Mouse (Mus musculus): ENCODE measurements around the gene Rprd1b. TPM values are rescaled to one million over a fixed set of nuclear protein-coding genes. Genes with fewer than 3 reads are reported as not detected.
A peak's percentile ranks its signal among the peaks of the same experiment; 100 is the strongest.

Rprd1b gene
- polyA plus RNA-seq, 1 experiment = 11.6 TPM

GRCm38 (mm10) chr2:158128461-158129130 is 100.3 kb downstream of the Rprd1b start:
- H3K4me2 ChIP-seq (ENCODE audit: low read depth) = no peak overlapping the region
- no peak overlapping the region for H3K4me3 ChIP-seq
- H3K27me3 ChIP-seq (ENCODE audit: control insufficient read depth, insufficient read depth, insufficient read length) = no peaks in the 10 kb centered on the region
- no peaks in the 10 kb centered on the region for H3K36me3 ChIP-seq (ENCODE audit: control insufficient read depth, insufficient read depth)
- TF ChIP-seq POLR2A (IDR thresholded peaks at IDR 0.05; ENCODE audit: insufficient read length, low read depth) (no peak), TCF3 (IDR thresholded peaks at IDR 0.05; ENCODE audit: insufficient read length, low read depth) (no peak), E2F4 (IDR thresholded peaks at IDR 0.05; ENCODE audit: insufficient read depth) (no peak)
- H3K79me2 ChIP-seq (ENCODE audit: control insufficient read depth, insufficient read depth) = no peaks in the 10 kb centered on the region
- no peak overlapping the region for H3ac ChIP-seq (ENCODE audit: control insufficient read depth, insufficient read length)

- Histone ChIP-seq H3K4me2 (ENCODE audit: low read depth) (no peak overlapping the region), H3ac (ENCODE audit: control insufficient read depth, insufficient read length) (no peak overlapping the region), H3K79me2 (ENCODE audit: control insufficient read depth, insufficient read depth) (no peaks in the 10 kb centered on the region), H3K36me3 (ENCODE audit: control insufficient read depth, insufficient read depth) (no peaks in the 10 kb centered on the region), H3K4me3 (no peak overlapping the region), H3K27me3 (ENCODE audit: control insufficient read depth, insufficient read depth, insufficient read length) (no peaks in the 10 kb centered on the region)
- no peak for TF ChIP-seq MYOD1 (IDR thresholded peaks at IDR 0.05; ENCODE audit: control insufficient read depth in 1 of 3, insufficient read length in 2 of 3, low read depth in 2 of 3)
- no peak for TF ChIP-seq MAX (IDR thresholded peaks at IDR 0.05; ENCODE audit: low read depth)
- TF ChIP-seq TCF3 (IDR thresholded peaks at IDR 0.05; ENCODE audit: insufficient read length, low read depth) = no peak
- TF ChIP-seq POLR2A (IDR thresholded peaks at IDR 0.05; ENCODE audit: insufficient read length, low read depth) = no peak
- no peak for TF ChIP-seq TCF12 (IDR thresholded peaks at IDR 0.05; ENCODE audit: insufficient read depth, poor library complexity, severe bottlenecking)
- no peak for TF ChIP-seq MYOG (IDR thresholded peaks at IDR 0.05; ENCODE audit: control insufficient read depth in 1 of 3, insufficient read depth in 1 of 3, insufficient read length in 2 of 3, low read depth in 2 of 3)
- no peak for TF ChIP-seq CEBPB (IDR thresholded peaks at IDR 0.05; ENCODE audit: insufficient read depth, poor library complexity, severe bottlenecking)
- no peak for TF ChIP-seq SRF (IDR thresholded peaks at IDR 0.05; ENCODE audit: control insufficient read depth, insufficient read length, low read depth)
- no peak for TF ChIP-seq E2F4 (IDR thresholded peaks at IDR 0.05; ENCODE audit: insufficient read depth)
- no peak for TF ChIP-seq REST (IDR thresholded peaks at IDR 0.05; ENCODE audit: insufficient read depth, insufficient read length)
- TF ChIP-seq USF1 (IDR thresholded peaks at IDR 0.05; ENCODE audit: low read depth) = no peak
- no peak for TF ChIP-seq POLR2AphosphoS2 (IDR thresholded peaks at IDR 0.05; ENCODE audit: insufficient read length, low read depth)
Measured at GRCm38 (mm10) chr2:158129291-158130002, 101.2 kb downstream of the Rprd1b start.

- no peak overlapping the region for H3ac ChIP-seq (ENCODE audit: control insufficient read depth, insufficient read length)
- H3K36me3 ChIP-seq (ENCODE audit: control insufficient read depth, insufficient read depth) = no peaks in the 10 kb centered on the region
- TF ChIP-seq E2F4 (IDR thresholded peaks at IDR 0.05; ENCODE audit: insufficient read depth) (no peak), POLR2A (IDR thresholded peaks at IDR 0.05; ENCODE audit: insufficient read length, low read depth) (no peak), USF1 (IDR thresholded peaks at IDR 0.05; ENCODE audit: low read depth) (peak; percentile 49)
- no peaks in the 10 kb centered on the region for H3K27me3 ChIP-seq (ENCODE audit: control insufficient read depth, insufficient read depth, insufficient read length)
- peak overlapping the region; percentile 27 for H3K4me2 ChIP-seq (ENCODE audit: low read depth)
- no peak overlapping the region for H3K4me3 ChIP-seq
- no peaks in the 10 kb centered on the region for H3K79me2 ChIP-seq (ENCODE audit: control insufficient read depth, insufficient read depth)
Measured at GRCm38 (mm10) chr2:158130391-158130986, 102.2 kb downstream of the Rprd1b start.

- TF ChIP-seq MAX (IDR thresholded peaks at IDR 0.05; ENCODE audit: low read depth) = no peak
- no peak for TF ChIP-seq USF1 (IDR thresholded peaks at IDR 0.05; ENCODE audit: low read depth)
- TF ChIP-seq POLR2A (IDR thresholded peaks at IDR 0.05; ENCODE audit: insufficient read length, low read depth) = no peak
- no peak for TF ChIP-seq CEBPB (IDR thresholded peaks at IDR 0.05; ENCODE audit: insufficient read depth, poor library complexity, severe bottlenecking)
- no peak for TF ChIP-seq REST (IDR thresholded peaks at IDR 0.05; ENCODE audit: insufficient read depth, insufficient read length)
- no peak for TF ChIP-seq TCF12 (IDR thresholded peaks at IDR 0.05; ENCODE audit: insufficient read depth, poor library complexity, severe bottlenecking)
- TF ChIP-seq E2F4 (IDR thresholded peaks at IDR 0.05; ENCODE audit: insufficient read depth) = no peak
- no peak for TF ChIP-seq SRF (IDR thresholded peaks at IDR 0.05; ENCODE audit: control insufficient read depth, insufficient read length, low read depth)
- no peak for TF ChIP-seq MYOG (IDR thresholded peaks at IDR 0.05; ENCODE audit: control insufficient read depth in 1 of 3, insufficient read depth in 1 of 3, insufficient read length in 2 of 3, low read depth in 2 of 3)
- H3K27me3 ChIP-seq (ENCODE audit: control insufficient read depth, insufficient read depth, insufficient read length) = no peaks in the 10 kb centered on the region
- no peak overlapping the region for H3K4me2 ChIP-seq (ENCODE audit: low read depth)
- no peaks in the 10 kb centered on the region for H3K79me2 ChIP-seq (ENCODE audit: control insufficient read depth, insufficient read depth)
- no peak overlapping the region for H3K4me3 ChIP-seq
- H3ac ChIP-seq (ENCODE audit: control insufficient read depth, insufficient read length) = no peak overlapping the region
- no peaks in the 10 kb centered on the region for H3K36me3 ChIP-seq (ENCODE audit: control insufficient read depth, insufficient read depth)
Measured at GRCm38 (mm10) chr2:158131197-158131835, 103.0 kb downstream of the Rprd1b start.

GRCm38 (mm10) chr2:158132320-158132719 is 104.0 kb downstream of the Rprd1b start:
- no peak overlapping the region for H3ac ChIP-seq (ENCODE audit: control insufficient read depth, insufficient read length)
- no peaks in the 10 kb centered on the region for H3K36me3 ChIP-seq (ENCODE audit: control insufficient read depth, insufficient read depth)
- H3K4me3 ChIP-seq = no peak overlapping the region
- TF ChIP-seq REST (IDR thresholded peaks at IDR 0.05; ENCODE audit: insufficient read depth, insufficient read length) = no peak
- no peak for TF ChIP-seq MYOD1 (IDR thresholded peaks at IDR 0.05; ENCODE audit: control insufficient read depth in 1 of 3, insufficient read length in 2 of 3, low read depth in 2 of 3)
- no peak for TF ChIP-seq CEBPB (IDR thresholded peaks at IDR 0.05; ENCODE audit: insufficient read depth, poor library complexity, severe bottlenecking)
- no peak for TF ChIP-seq POLR2AphosphoS2 (IDR thresholded peaks at IDR 0.05; ENCODE audit: insufficient read length, low read depth)
- H3K27me3 ChIP-seq (ENCODE audit: control insufficient read depth, insufficient read depth, insufficient read length) = no peaks in the 10 kb centered on the region
- H3K4me2 ChIP-seq (ENCODE audit: low read depth) = no peak overlapping the region
- H3K79me2 ChIP-seq (ENCODE audit: control insufficient read depth, insufficient read depth) = no peaks in the 10 kb centered on the region
